Mouse (Mus musculus) spleen, adult 2 months (tissue): ENCODE measurements around the gene Med24.

ENCODE experiments used
- CTCF ChIP-seq: fragments of 200-500 bp; IDR thresholded peaks from 2 replicates; pipeline ENCODE4 v1.5.1; 2011; ENCODE audit warnings: mild to moderate bottlenecking, inconsistent platforms; ENCODE audit not compliant: insufficient read depth, insufficient read length, insufficient replicate concordance; ENCODE audit errors: extremely low read depth
- POLR2A ChIP-seq: fragments of 200-500 bp; IDR thresholded peaks from 2 replicates; pipeline ENCODE4 v1.6.1; 2011; ENCODE audit warnings: low read depth, low read length, inconsistent platforms

GRCm38 (mm10) chr11:98740026-98740392 lies 10.8 kb upstream of the Med24 start:
- TF ChIP-seq CTCF (no peak), POLR2A (no peak)
